Mouse (Mus musculus): Measurements from ENCODE around the gene Olfr775.

Olfr775 gene

GRCm38 (mm10) chr10:129248112-129248511 lies at the start of gene Olfr775:
Gene Olfr775 (plus strand): TSS chr10:129248412.
- Histone ChIP-seq H3K27me3 (ENCODE audit: control insufficient read depth, insufficient read depth, low read length, poor library complexity, severe bottlenecking) (no peaks in the 10 kb centered on the region), H3K36me3 (ENCODE audit: control insufficient read depth, insufficient read depth, low read length, poor library complexity, severe bottlenecking) (no peaks in the 10 kb centered on the region)
- no peak for DNase-seq (ENCODE audit: low read depth, low spot score)

GRCm38 (mm10) chr10:129230737-129231136 lies 17.5 kb upstream of the Olfr775 start:
- no peak for DNase-seq (ENCODE audit: low read depth, low spot score)
- Histone ChIP-seq H3K36me3 (ENCODE audit: control insufficient read depth, insufficient read depth, low read length, poor library complexity, severe bottlenecking) (no peaks in the 10 kb centered on the region), H3K27me3 (ENCODE audit: control insufficient read depth, insufficient read depth, low read length, poor library complexity, severe bottlenecking) (no peaks in the 10 kb centered on the region)

- H3K36me3 ChIP-seq (ENCODE audit: control insufficient read depth, insufficient read depth, low read length, poor library complexity, severe bottlenecking) = no peaks in the 10 kb centered on the region
Observed at GRCm38 (mm10) chr10:129235904-129236303, 12.3 kb upstream of the Olfr775 start, which contains the start of gene Olfr774. Gene Olfr774 (plus strand): TSS chr10:129236204.

GRCm38 (mm10) chr10:129258827-129259226 lies 10.6 kb downstream of the Olfr775 start, which contains the start of gene Olfr776:
Gene Olfr776 (plus strand): TSS chr10:129259127.
- DNase-seq (ENCODE audit: low read depth, low spot score) = no peak
- Histone ChIP-seq H3K36me3 (ENCODE audit: control insufficient read depth, insufficient read depth, low read length, poor library complexity, severe bottlenecking) (no peaks in the 10 kb centered on the region), H3K27me3 (ENCODE audit: control insufficient read depth, insufficient read depth, low read length, poor library complexity, severe bottlenecking) (no peaks in the 10 kb centered on the region)

More at GRCm38 (mm10) chr10:129235904-129236303, 12.3 kb upstream of the Olfr775 start, which contains the start of gene Olfr774:
- no peaks in the 10 kb centered on the region for H3K27me3 ChIP-seq (ENCODE audit: control insufficient read depth, insufficient read depth, low read length, poor library complexity, severe bottlenecking)
- no peak for DNase-seq (ENCODE audit: low read depth, low spot score)

GRCm38 (mm10) chr10:129271081-129271535 lies 22.9 kb downstream of the Olfr775 start, which contains the start of gene Olfr777:
Gene Olfr777 (minus strand): TSS chr10:129271485.
- Histone ChIP-seq H3K27me3 (ENCODE audit: control insufficient read depth, insufficient read depth, low read length, poor library complexity, severe bottlenecking) (no peaks in the 10 kb centered on the region), H3K36me3 (ENCODE audit: control insufficient read depth, insufficient read depth, low read length, poor library complexity, severe bottlenecking) (no peaks in the 10 kb centered on the region)
- no peak for DNase-seq (ENCODE audit: low read depth, low spot score)
